ENCODE assay signal across 15 mouse cellular contexts in genomic region chr9:47372296-47372695, GRCm38 (mm10).
"Had no signal": no experiment of that assay in that cellular context is flagged by ENCODE, and none has a peak within 500 bp of the region (broad histone marks: within the 10 kb centered on the region; RNA-seq: fewer than 3 reads in every experiment).

No protein-coding gene starts in this region.

- H3K27ac ChIP-seq: intestine, embryonic 15.5 days; layer of hippocampus, adult 2 months; liver, embryonic 13.5 days; midbrain, embryonic 12.5 days; neural tube, embryonic 13.5 days; stomach, embryonic 15.5 days had no signal

- H3K9me3 ChIP-seq: intestine, embryonic 15.5 days; liver, embryonic 13.5 days; neural tube, embryonic 13.5 days; stomach, embryonic 15.5 days had no signal

- H3K4me2 ChIP-seq: intestine, embryonic 15.5 days; liver, embryonic 13.5 days; midbrain, embryonic 12.5 days; neural tube, embryonic 13.5 days; stomach, embryonic 15.5 days had no signal

- H3K4me3 ChIP-seq: intestine, embryonic 15.5 days; layer of hippocampus, adult 2 months; liver, embryonic 13.5 days; midbrain, embryonic 12.5 days; neural tube, embryonic 13.5 days; stomach, embryonic 15.5 days had no signal

- H3K36me3 ChIP-seq: intestine, embryonic 15.5 days; liver, embryonic 13.5 days; midbrain, embryonic 12.5 days; neural tube, embryonic 13.5 days; stomach, embryonic 15.5 days had no signal

- ATAC-seq: intestine, embryonic 15.5 days; liver, postnatal 0 days; midbrain, embryonic 16.5 days had no signal

- H3K4me1 ChIP-seq: intestine, embryonic 15.5 days had no signal

- DNase-seq: kidney, adult 18-20 months; kidney, postnatal 10 days; kidney, postnatal 4 days; left cerebral cortex, postnatal 4 days; liver, embryonic 13.5 days; liver, postnatal 0 days; right cerebral cortex, postnatal 14 days; thymus, adult 2 months; thymus, postnatal 36 days had no signal

- H3K9ac ChIP-seq: intestine, embryonic 15.5 days; liver, embryonic 13.5 days; liver, postnatal 0 days; midbrain, embryonic 12.5 days; neural tube, embryonic 13.5 days; stomach, embryonic 15.5 days had no signal
